Mouse (Mus musculus) small intestine, adult 2 months (tissue): Measurements from ENCODE around the gene Ptdss2. TPM values are rescaled to one million over a fixed set of nuclear protein-coding genes. Genes with fewer than 3 reads are reported as not detected.

Experiments used
- H3K27ac ChIP-seq: fragments of 200-500 bp; 2 replicates; pipeline ENCODE4 v1.5.1; 2012; ENCODE audit warnings: low read depth, low read length, control low read depth, inconsistent platforms; ENCODE audit not compliant: insufficient read depth
- H3K27me3 ChIP-seq: fragments of 200-500 bp; 2 replicates; pipeline ENCODE4 v1.6.1; 2012; ENCODE audit warnings: mild to moderate bottlenecking, moderate library complexity, low read length, inconsistent platforms; ENCODE audit not compliant: control insufficient read depth, insufficient read depth
- H3K36me3 ChIP-seq: fragments of 200-500 bp; 2 replicates; pipeline ENCODE4 v1.6.1; 2012; ENCODE audit warnings: mild to moderate bottlenecking, low read length, control low read depth, inconsistent platforms; ENCODE audit not compliant: control insufficient read depth, insufficient read depth
- H3K4me1 ChIP-seq: fragments of 200-500 bp; 2 replicates; pipeline ENCODE4 v1.6.1; 2012; ENCODE audit warnings: low read length, inconsistent platforms, mixed read lengths; ENCODE audit not compliant: control insufficient read depth, insufficient read depth, insufficient read length
- H3K4me3 ChIP-seq: fragments of 200-500 bp; 2 replicates; pipeline ENCODE4 v1.5.1; 2012; ENCODE audit warnings: low read depth, mild to moderate bottlenecking, control low read depth, inconsistent platforms, low read length, moderate library complexity
- CTCF ChIP-seq: fragments of 200-500 bp; IDR thresholded peaks from 2 replicates; pipeline ENCODE4 v1.5.1; 2012; ENCODE audit warnings: low read depth, mild to moderate bottlenecking, control low read depth, inconsistent platforms, low read length, moderate library complexity, mixed read lengths; ENCODE audit not compliant: insufficient replicate concordance, insufficient read length; ENCODE audit errors: extremely low read depth
- POLR2A ChIP-seq: fragments of 200-500 bp; IDR thresholded peaks from 2 replicates; pipeline ENCODE4 v1.6.1; 2012; ENCODE audit warnings: low read depth, mild to moderate bottlenecking, control low read depth, inconsistent platforms, low read length, moderate library complexity
- WGBS: fragments of 180-500 bp; shearing (Covaris S2); methylation state at CpG from one replicate; pipeline ENCODE4 v1.1.7; 2018; 5-methylcytosine and 5-hydroxymethylcytosine counted together
- polyA plus RNA-seq: library from polyadenylated mRNA; depleted of rRNA; stranded (reverse); fragments of >200 nt; gene quantifications from 2 replicates; pipeline ENCODE4 v1.2.3, GENCODE M21; 2012

Gene Ptdss2
- polyA plus RNA-seq, 1 experiment, result 26.3 TPM

DNA sequence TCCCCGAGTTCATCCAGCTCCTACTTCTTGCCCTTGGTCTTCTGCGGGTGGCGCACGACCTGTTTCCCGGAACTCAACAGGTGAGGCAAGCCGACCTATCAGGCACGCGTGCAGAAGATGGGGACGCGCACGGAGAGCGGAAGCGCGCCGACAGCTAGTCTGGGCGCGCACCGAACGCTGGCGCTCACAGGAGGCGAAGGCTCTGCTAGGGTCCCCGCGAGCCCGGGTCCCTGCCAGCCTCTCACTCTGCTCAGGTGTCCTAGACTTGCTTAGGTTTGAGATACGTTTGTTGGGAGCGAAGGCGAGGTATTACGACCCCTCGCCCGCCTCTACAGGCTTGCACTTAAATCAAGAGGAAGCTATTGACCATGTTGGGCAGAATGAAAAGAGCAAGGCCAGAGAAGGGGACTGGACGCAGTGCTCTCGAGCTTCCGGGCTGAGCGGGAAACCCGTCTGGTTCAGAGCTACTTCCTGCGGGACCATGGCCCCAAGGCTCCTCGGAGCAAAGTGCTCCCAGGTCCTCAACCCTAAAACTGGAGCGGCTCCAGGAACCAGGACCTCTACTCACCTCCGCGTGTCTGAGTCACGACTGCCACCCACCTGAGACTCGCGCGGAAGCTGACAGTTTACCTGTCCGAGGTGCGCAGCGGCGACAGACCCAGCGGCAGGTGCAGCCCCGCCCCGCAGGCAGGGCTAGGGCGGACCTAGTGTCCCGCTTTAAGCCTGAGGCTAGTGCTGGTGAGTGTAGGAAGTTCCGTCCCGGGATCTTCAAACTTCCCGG is 22.1 kb upstream of the Ptdss2 start, which contains the start of gene Sigirr:
Gene Sigirr, minus strand, starts transcription at position 662 of the 781 bp plus-strand sequence.
- WGBS, result 2% methylated on average over 56 of the region's 56 CpGs
- Histone ChIP-seq H3K27me3 (no peaks in the 10 kb centered on the region), H3K36me3 (peaks cover 12% of the 10 kb centered on the region; the same call in 1 of the 2 replicates), H3K4me1 (peaks cover 4% of the 10 kb centered on the region; the same call in 1 of the 2 replicates), H3K27ac (peak within 1 kb of the TSS; percentile 83), H3K4me3 (peak within 1 kb of the TSS; percentile 61)
- TF ChIP-seq POLR2A (peak; percentile 62; the same call in 1 of the 2 replicates), CTCF (no peak)

DNA sequence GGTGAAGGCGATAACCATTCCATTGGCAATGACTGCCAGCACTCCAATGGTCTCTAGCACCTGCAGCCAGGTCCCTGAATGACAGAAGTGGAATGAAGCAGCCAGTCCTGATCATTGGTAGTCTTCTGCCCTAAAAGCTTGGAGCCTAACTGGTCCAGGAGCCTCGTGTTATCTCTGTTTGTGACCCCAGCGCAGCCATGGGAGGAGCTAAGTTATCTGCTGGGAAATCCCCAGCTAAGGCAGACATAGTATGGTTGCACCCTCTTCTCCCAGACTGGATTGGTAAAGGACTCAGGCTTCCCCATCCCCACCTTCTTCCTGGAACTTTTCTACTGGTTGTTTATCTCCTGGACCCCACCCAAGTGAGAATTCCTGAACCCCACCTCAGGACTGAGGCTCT is 19.0 kb upstream of the Ptdss2 start:
- WGBS, result 56% methylated on average over 3 of the region's 3 CpGs
- Histone ChIP-seq H3K4me1 (0 out of 2 replicates have a peak, but pooled peaks cover 4% of the 10 kb centered on the region), H3K36me3 (peaks cover 34% of the 10 kb centered on the region), H3K4me3 (no peak overlapping the region), H3K27ac (no peak overlapping the region), H3K27me3 (no peaks in the 10 kb centered on the region)
- TF ChIP-seq POLR2A, result no peak
- no peak for TF ChIP-seq CTCF

GRCm38 (mm10) chr7:141115874-141116273 is 6.3 kb upstream of the Ptdss2 start:
- peaks cover 20% of the 10 kb centered on the region for H3K4me1 ChIP-seq
- 0 out of 2 replicates have a peak, but pooled peaks cover 2% of the 10 kb centered on the region for H3K36me3 ChIP-seq
- H3K4me3 ChIP-seq, result peak overlapping the region; percentile 77
- TF ChIP-seq POLR2A, result no peak
- TF ChIP-seq CTCF, result no peak
- WGBS, result 55% methylated on average over 9 of the region's 9 CpGs
- H3K27me3 ChIP-seq, result no peaks in the 10 kb centered on the region
- 0 out of 2 replicates have a peak overlapping the region, but pooled peaks have one; percentile 74 for H3K27ac ChIP-seq

- Histone ChIP-seq H3K4me3 (peak within 1 kb of the TSS; percentile 77), H3K4me1 (peaks cover 22% of the 10 kb centered on the region), H3K27ac (peak within 1 kb of the TSS; percentile 93), H3K27me3 (no peaks in the 10 kb centered on the region), H3K36me3 (no peaks in the 10 kb centered on the region)
- 14% methylated on average over 9 of the region's 9 CpGs for WGBS
- TF ChIP-seq POLR2A (peak; percentile 84), CTCF (no peak)
Measured at GRCm38 (mm10) chr7:141117636-141118035, 4.5 kb upstream of the Ptdss2 start, which contains the start of gene Ano9. Gene Ano9, minus strand, starts transcription at chr7:141117806.

DNA sequence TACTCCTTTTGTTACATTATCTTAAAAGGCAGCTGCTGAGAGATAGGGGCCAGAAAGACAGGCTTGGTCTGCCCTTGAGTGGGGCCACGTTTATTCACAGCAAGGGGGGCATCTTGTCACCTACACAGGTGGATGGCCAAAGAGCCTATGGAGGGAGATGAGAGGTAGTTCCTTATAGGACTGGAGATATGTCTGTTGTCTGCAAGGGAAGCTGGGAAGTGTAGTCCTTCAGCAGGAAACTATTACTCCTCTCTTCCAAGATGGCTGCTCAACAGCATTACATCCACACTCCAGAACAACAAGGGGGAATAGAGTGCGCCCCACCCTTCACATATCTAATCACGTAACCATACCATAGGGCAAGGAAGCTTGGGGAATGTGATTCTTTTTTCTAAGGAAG is 2.7 kb upstream of the Ptdss2 start:
- no peak overlapping the region for H3K4me3 ChIP-seq
- TF ChIP-seq CTCF (no peak), POLR2A (no peak)
- no peaks in the 10 kb centered on the region for H3K36me3 ChIP-seq
- no peaks in the 10 kb centered on the region for H3K27me3 ChIP-seq
- H3K27ac ChIP-seq, result no peak overlapping the region
- WGBS, result 71% methylated on average over 3 of the region's 3 CpGs
- H3K4me1 ChIP-seq, result peaks cover 26% of the 10 kb centered on the region

DNA sequence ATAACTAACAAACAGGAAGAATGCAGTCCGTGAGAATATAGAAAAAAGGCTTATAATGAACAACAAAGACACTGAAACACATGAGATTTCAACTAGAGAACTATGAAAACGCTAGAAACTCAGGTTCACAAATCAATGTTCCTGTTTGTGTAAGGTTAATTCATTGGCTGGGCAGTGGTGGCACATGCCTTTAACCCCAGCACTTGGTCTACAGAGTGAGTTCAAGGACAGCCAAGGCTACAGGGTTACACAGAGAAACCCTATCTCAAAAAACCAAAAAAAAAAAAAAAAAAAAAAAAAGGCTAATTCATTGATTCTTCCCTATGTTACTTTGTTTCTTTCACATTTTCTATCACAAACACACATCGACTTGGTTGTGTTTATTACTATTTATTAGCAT is 1.6 kb upstream of the Ptdss2 start:
- TF ChIP-seq CTCF (no peak), POLR2A (no peak)
- H3K4me1 ChIP-seq, result peaks cover 24% of the 10 kb centered on the region
- WGBS, result 40% methylated on average over 3 of the region's 3 CpGs
- no peaks in the 10 kb centered on the region for H3K36me3 ChIP-seq
- peak overlapping the region; percentile 61 for H3K27ac ChIP-seq
- no peaks in the 10 kb centered on the region for H3K27me3 ChIP-seq
- H3K4me3 ChIP-seq, result no peak overlapping the region

DNA sequence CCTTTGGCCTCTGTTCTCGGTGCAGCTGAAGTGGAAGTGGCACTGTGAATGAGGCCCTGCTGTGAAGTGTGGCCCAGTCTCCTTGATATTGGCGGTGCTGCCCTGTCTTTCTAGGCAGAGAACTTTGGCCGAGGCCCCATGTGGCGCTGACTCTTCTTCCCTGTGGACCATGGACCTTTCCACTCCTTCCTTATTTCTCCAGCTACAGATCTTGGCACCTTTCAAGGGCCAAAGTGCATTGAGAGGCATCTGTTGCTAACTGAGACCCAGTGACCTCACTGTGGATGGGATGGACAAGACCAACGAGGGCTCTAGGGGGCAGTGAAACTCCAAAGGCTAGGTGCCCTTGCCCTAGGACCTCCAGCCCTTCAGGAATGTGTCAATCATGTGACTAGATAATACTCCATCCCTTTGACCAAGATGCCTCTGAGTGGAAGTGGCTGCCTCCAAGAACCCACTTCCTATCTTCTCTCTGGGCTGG is 1.1 kb upstream of the Ptdss2 start:
- WGBS, result 20% methylated on average over 5 of the region's 5 CpGs
- no peak overlapping the region for H3K4me3 ChIP-seq
- no peaks in the 10 kb centered on the region for H3K27me3 ChIP-seq
- peak overlapping the region; percentile 92 for H3K27ac ChIP-seq
- peaks cover 19% of the 10 kb centered on the region; the same call in 1 of the 2 replicates for H3K4me1 ChIP-seq
- no peaks in the 10 kb centered on the region for H3K36me3 ChIP-seq
- TF ChIP-seq POLR2A, result peak; percentile 59; the same call in 1 of the 2 replicates
- TF ChIP-seq CTCF, result no peak
